Mouse (Mus musculus) adrenal gland, postnatal 10 days (tissue): ENCODE measurements at regions not wholly inside any gene's neighbourhood (a gene's known extent, or its start where the extent isn't known, plus 50 kb on each side); places are given as distances from the start of the nearest gene placed in this dataset.
"Not testable (repeated sequence)": the region's sequence is repeated elsewhere in the genome, so short reads cannot be mapped to it uniquely, and the experiment has no call there.

ENCODE experiments used
- DNase-seq: peaks from one replicate; pipeline ENCODE4 v3.0.0; 2021; ENCODE audit warnings: mixed read lengths

DNA sequence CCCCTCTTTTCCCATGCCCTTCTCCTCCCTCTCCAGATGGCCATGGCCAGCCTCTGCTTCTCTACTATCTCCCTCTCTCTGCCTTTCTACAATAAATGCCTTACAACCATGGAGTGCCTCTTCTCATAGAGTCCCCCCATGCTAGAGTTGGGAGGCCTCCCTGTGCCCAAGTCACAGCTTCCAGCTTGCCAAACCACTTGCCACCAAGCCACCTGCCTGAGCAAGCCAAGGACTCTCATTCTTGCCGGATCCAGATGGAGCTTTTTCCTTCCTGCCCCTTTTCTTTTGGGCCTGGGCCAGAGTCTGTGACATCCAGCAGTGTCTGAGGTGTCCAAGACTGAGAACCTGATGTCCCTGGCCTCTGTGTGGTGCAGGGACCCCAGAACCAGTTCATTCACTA lies 367.4 kb upstream of the Arhgap42 start:
- no peak for DNase-seq

DNA sequence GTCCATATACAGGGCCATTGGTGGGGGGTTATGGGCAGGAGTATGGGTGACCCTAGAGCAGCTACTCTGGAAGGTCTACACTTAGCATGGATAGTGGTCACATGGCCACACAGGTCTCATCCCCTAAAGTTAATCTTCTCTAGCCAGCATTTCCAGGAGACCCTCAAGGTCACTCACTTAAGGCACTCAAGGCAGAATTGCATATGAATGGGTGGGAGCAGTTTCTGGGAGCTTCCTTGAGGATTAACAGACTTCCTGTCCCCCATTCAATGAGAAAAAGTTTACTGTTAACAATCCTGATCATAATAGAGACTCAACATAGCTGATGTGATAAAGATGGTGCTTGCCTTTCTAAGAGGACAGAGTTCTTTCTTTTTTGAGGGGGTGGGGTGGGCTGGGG lies 352.4 kb upstream of the Arhgap42 start:
- no peak for DNase-seq

DNA sequence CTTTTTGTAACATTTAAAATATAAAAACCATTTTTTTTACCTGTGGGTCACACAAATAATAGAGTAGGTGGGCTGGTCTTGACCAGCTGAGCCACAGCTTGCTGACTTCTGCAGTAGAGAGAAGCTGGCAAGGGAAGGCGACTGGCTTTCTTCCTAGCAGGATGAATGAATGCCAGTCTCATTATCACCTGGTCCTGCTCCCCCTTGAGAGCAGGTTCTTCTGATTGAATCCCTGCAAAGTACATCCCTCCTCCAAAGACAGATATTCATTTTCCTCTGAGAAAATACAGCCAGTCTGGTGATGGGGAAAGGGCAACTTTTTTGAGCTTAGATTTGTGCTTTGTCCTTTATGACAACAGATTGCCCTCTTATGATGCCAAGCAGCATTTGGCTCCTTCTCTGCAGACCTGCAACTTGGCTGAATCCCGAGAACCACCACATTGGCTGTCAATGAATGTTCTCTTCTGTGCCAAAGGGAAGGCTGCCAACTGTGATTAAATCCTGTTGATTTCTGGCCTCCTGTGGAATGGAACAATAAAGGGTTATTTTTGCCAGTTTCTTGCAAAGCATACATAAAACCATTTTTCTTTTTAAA lies 344.2 kb upstream of the Arhgap42 start:
- DNase-seq: peak; percentile 36

DNA sequence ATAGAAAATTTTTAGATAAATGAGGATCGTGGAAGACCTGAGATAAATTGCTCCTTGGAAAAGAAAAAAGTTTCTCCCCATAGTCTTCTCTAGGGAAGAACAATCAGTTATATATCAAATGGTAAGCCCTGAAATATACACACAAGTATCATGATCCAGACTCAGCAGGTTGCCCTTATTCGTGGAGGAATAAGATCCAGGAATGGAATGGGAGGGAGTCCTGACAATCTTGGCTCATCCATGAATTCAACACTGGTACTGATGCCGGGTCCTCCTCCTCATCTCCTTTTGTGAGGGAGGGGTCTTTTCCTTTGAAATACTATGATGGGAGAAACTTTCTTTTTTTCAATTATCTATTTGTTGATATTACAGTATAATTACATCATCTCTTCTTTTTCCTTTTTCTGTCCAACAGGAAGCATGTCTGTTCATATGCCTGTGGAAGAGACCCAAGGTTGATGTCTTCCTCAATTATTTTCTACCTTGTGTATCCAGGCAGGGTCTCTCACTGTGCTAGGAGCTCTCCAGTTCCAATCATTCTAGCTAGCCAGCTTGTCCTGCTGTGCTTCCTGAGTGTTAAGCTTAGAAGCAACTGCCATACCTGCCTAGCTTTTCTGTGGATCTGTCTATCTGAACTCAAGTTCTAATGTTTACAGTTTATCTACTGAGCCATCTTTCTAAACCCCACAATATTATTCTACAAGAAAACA lies 343.6 kb upstream of the Arhgap42 start:
- no peak for DNase-seq

DNA sequence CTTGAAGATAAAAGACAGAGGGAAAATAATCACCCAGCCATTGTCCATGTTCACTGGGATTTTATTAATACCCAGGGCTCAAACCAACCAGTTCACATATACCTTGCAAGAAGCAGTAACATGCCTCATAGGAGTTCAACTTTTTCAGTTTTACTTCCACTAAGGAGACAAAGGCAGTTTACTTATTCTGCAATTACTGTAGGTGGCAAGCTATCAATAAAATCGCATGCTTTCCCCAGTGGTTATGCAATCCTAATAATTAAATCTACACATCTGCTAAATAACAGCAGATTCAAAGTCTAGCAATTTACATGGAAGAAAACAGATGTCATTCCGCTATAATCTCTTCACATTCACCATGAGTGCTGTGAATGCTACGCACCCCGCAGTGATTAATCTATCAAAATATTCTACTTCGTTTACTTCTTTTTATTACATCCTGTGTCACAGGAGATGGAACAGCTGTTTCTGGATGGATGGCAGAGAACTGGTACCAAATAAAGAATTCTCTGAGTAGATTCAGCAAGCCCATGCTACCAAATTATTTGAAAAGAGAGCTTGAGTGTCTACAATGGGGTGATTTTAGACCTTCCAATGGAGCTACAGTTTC lies 329.2 kb upstream of the Arhgap42 start:
- no peak for DNase-seq

DNA sequence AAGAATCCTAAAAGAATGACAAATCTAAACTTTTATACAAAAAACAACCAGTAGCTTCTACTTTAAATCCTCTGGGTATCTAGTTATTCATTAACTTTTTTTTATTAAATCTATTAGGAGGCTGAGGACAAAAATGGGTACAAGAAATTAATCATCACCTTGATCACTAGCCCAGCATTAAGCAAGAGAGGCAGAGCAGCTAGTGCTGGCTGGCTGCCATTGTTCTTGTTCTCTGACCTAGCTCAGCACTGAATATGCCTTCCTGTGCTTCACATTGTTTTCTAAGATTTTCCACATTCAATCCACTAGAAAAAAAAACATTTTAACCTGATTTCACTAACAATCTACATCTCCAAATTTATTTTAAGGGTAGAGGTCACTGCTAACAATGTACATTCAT lies 325.6 kb upstream of the Arhgap42 start:
- DNase-seq: peak; percentile 12

DNA sequence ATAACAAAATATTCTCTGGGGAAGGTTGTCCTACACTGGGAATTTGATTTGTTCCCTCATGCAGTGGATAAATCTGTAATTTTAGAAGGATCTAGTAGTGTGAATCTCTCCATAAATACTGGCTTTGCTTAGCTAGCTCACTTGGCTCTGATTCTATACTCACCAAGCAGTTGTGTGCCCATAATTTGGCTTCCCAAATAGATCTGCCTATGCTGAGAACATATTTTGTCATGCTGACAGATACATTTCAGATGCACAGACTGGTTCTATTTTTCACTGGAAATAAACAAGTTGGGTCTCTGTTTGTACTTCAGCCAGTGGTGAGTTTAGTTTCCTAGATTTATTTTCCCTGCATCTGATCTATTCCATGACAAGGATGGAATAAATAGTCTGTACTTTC lies 309.8 kb upstream of the Arhgap42 start:
- DNase-seq: no peak

DNA sequence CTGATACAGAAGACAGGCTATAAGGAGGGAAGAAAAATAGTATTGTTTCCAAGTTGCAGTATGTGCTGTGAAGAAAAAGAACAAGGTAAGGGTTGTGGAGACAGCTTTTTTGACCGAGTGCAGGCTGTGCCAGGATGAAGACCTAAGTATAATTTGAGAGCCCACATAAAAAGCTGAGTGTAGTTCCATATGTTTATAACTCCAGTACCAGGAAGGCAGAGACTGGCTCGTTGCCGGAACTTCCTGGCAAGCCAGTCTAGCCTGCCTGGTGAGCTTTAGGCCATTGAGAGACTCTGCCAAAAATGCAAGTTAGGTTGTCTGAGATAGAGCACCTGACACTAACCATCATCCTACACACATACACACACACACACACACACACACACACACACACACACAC lies 308.7 kb upstream of the Arhgap42 start:
- DNase-seq: no peak

DNA sequence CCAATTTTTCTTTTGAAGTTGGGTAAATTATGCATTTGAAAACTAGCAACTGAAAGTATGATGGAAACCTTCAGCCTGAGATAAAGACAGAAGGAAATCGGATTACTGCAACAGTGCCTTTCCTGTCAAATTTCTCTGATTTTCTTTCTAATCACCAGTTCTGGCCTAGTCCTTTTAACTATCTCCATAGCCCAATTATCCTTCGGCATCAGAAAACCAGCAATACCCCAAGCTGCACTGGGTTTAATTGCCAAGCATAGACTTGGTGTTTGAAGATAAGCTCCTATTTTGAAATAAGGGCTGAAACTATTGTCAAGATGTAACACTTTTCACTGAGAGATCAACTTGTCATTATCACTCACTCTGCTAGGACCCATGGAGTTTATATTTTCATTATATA lies 308.2 kb upstream of the Arhgap42 start:
- no peak for DNase-seq

DNA sequence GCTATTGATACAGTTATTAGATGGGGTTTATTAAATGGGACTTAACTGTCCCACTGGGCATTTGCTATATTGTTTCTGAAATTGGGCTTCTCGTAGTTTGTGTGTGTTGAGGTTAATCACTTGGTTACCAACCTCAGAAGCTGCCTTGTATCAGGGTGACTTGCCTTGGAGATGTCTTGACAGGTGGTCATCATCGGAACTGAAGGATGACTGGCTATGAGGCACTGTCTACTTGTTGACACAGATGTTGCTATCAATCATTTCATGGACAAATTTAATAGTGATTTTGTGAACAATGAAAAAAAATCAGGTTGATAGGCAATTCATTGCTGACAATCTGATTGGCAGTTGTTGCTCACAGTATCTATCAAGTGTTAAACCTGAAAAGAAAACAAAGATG lies 261.4 kb upstream of the Arhgap42 start:
- no peak for DNase-seq

DNA sequence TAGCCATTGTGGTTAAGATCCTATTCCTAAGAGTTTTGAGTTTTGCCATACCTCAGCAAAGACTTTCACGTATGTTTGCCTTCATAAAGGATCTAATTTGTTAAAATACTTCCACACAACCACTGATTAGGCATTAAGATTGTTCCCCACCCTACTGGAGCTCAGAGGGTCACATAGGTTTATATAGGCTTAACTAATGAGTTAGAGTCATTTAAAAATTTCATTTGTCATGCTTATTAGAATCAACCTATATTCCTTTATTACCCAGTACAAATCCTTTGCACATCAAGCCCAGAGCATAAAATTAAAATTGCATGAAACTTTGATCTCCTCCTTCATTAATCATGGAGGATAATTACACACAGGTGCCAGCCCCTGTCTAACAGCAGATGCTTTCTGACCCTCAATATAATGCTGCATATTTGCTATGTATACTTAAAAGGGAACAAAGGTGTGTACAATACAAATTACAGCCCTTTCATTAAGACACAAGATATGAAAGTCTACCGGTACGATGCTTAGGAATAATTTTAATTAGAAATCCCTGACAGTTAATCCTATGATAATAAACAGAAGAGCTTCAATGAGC lies 254.8 kb upstream of the Arhgap42 start:
- DNase-seq: no peak

DNA sequence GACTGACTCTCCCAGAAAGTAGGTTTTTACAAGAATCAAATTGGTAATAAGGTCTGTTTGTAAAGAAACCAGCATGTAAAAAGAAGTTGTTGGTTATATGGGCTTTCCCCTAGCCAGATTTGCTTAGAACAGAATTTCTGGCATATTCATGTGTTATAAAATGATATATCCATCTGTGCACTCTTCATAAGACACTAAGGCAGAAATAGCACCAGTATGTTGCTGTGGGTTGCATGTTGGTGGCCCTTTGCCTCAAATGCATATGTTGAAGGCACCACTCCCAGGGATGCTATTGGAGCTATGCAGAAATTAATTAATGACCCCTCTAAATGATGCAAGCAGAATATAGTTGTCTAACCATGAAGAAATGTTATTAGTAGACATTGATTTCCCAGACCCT lies 238.2 kb upstream of the Arhgap42 start:
- DNase-seq: no peak

DNA sequence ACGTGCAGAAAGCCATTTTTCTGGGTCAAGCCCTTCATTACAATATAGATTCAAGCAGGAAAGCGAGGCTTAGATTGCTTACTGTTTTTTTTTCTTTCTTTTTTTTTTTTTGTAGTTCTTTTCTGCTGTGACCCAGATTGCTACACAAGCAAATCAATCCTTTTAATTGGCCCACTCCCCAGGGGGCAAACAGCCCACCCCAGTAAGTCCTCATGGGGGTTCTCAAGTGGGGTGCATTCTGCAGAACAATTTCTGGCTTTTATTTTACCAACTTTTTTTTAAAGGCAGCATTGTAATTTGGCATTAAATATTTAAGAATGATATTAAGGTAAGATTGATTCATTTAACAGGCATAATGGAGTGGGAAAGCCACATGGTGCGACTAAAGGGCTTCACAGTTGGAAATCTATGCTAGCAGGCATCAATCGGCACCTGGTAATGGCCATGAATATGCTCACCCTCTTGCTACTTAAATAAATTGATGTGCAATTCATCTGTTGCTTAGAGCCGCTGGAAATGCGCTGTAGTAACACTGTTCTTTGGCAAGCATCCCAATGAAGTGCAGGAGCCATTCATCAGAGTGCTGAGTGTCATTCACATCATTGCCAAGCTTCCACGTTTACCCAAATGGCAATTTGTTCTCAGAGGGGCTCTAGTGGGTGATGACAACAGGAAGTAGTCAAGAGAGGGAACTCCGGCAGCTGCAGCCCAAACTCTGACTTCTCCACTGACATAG lies 236.3 kb upstream of the Arhgap42 start:
- DNase-seq: no peak

DNA sequence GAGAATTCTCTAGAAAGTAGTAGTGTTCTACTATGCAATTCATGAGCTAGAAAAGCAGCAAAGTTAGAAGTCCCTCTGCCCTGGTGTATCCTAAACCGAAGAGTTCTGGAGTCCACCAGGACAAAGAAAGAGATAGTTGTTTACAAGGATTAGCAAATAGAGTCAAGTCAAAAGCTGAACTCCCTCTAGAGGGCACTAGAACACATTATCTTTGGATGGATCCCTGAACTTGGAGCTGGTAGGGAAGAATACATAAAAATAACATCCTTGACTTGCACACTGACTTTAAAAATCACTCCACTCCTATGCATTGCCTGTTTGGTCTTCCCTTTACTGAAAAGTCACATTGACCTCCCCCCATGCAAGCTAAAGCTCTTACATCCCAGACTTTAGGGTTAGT lies 205.3 kb upstream of the Arhgap42 start:
- DNase-seq: no peak

DNA sequence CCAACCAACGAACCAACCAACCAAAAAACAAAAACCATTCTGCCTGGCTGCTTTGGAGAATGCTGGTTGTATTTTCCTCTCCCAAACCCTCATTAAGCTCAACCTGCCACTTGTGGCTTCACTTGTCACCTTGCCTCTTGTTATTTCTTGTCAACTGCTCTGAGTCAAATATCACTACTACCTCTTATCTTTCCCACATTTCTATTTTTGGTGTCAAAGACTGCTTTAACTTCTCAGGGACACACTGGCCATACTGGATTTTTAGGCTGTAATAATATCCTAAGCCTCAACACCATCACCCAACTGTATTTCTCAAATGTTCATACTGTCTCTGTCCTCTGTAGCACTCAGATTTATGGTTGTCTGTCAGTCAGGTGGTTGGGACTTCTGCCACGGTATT lies 181.4 kb upstream of the Arhgap42 start:
- DNase-seq: no peak

DNA sequence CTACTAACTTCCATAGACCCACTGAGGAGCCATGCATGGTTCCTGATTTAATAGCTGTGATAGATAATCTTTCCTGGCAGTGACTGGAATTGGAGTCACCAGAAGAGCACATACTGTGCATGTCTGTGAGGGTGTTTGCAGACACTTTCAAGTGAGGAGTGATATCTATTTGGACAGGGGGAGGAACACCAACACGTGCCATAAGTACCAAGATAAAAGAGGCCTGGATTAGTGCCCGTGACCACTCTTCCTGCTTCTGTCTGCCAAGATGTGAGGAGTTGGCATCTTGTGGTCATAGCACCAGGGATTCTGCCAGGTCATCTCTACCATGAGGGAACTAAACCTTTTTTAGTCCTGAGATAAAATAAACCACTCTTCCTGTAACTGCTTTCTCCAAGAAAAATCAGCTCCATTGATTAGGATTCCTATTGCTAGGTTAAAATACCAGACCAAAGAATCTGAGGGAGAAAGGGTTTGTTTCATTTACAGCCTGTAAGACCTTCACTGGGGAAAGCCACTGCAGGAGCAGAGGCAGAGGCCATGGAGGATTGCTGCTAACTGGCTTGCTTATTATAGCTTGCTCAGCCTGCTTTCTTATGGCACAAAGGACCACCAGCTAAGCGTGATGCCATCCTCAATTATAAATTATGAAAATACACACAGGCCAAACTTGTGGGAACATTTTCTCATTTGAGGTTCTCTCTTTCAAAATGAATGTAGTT lies 173.7 kb upstream of the Arhgap42 start:
- no peak for DNase-seq

DNA sequence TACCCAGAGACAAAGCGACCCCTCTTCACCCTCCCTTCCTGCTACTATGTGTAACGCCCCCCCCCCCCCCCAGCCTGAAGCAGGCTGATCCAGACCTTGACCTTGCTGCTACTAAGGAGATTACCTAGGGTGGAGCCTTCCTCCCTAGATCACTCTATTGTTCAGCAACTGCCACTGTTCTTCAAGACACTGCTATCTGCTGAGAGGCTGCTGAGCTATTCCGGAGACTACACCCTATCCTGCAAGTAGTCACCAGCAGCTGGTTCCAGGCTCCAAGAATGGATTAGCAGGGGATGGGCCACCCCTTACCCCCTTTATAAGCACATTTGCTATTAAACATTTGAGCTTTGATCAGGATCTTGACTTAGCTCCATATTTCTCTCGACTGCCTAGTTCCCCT lies 155.3 kb upstream of the Arhgap42 start:
- DNase-seq: not testable (repeated sequence)

DNA sequence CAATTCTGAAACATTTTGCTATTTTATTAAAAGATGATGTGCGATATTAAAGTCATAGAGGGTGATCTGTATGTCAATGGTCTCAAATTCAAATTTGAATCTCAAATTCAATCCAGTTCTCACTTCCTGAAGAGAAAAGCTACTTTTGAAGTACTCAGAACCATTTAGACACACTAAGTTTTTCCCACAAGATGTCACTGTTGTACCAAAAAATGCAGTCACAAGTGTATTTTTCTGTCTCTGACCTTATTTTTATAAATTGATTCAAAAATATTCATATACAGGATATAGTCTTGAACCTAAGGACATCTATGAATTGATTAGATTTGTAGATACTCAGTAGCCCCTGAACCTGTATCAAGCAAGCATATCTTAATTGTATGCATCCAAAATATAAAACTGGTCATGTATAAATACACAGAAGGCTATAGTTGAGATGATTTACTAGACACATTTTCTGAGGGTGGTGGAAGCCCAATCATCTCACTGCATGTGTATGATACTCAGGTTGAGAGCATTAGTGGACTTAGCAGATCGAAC lies 137.8 kb upstream of the Arhgap42 start:
- DNase-seq: no peak

DNA sequence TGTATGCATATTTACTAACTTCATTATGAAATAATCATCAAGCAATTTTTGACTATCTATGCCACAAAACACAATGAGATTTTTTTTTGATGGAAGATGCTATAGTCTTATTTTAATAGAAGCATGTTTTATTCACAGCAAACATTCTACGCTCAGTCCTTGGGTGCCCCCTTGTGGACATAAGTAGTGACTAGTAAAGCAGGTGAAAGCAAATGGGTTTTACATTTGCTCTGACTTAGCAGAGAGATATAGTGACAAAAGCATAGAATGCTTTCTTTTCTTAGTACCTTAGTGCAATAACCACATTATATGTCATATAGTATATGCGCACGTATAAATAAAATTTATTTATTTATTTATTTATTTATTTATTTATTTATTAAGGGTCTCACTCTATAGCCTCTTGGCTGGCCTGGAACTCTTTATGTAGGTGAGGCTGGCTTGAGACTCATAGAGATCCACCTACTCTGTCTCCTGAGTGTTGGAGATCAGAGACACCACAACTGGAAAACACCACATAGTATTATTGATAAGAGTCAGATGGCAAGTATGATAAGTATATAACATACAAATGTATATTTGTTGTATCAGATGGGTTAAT lies 136.5 kb upstream of the Arhgap42 start:
- peak; percentile 85 for DNase-seq

DNA sequence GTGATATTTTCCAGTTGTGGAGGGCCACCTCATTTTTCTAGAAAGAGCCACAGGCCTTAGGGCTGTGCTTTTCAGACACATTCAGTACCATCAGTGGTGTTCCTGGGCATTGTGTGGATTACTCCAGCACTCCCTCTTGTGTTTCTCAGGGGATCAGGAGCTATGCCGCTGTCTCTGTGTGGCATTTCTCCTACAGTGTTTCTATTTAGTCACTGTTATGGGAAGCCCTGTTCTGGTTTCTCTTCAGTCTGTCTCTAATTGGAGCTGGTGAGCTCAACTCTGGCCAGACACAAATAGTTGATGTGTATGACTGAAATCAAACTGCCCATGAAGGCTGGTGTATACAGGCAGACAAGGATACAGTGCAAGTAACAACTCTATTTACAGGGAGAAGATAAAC lies 133.7 kb upstream of the Arhgap42 start:
- DNase-seq: peak; percentile 6

DNA sequence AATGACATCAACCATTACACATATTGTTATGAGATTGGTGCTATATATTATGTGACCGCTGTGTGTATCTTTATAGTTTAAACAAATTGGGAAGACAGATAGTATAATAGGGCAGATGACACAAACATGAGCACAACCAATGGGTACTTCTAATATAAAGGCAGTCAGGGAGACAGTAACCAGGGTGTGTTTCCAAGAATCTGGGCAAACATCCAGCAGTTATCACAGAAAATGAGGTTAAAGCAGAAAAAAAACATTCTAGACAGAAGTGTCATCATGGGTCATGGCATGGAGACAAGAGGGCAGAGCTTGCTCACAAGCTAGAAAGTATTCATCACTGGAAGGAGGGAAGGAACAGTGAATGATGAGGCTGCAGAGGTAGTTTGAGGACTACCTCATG lies 129.8 kb upstream of the Arhgap42 start:
- peak; percentile 12 for DNase-seq
